Mouse (Mus musculus) thymus, adult 2 months (tissue): ENCODE results near the gene Zfp429.

Experiments used
- CTCF ChIP-seq: fragments of 200-500 bp; IDR thresholded peaks from 2 replicates; pipeline ENCODE4 v1.5.1; 2012; ENCODE audit warnings: mild to moderate bottlenecking, control low read depth, low read length, moderate library complexity, borderline replicate concordance; ENCODE audit not compliant: control insufficient read depth, poor library complexity, insufficient read depth; ENCODE audit errors: extremely low read depth
- POLR2A ChIP-seq: fragments of 200-500 bp; IDR thresholded peaks from 2 replicates; pipeline ENCODE4 v1.6.1; 2012; ENCODE audit warnings: mild to moderate bottlenecking, low read length, control low read depth, moderate library complexity; ENCODE audit not compliant: control insufficient read depth, poor library complexity, insufficient read depth; ENCODE audit errors: extremely low read depth

DNA sequence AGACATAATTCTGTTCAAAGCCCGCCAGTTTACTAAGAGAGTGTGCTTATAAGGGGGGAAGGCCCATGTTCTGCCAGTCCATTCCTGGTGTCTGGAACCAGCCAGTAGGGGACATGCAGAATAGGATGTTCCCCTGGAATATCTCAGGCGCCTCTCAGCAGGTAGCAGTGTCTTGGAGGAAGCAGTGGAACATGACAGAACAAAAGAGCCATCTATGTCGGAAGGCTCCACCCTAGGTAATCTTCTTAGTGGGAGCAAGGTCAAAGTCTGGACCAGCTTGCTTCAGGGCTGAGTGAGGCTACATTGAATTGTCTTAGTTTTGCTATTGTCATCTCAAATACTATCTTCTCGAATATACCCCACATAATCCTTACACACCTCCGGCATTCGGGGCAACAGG lies 16.1 kb upstream of the Zfp429 start:
- TF ChIP-seq CTCF (no peak), POLR2A (no peak)
